Mouse (Mus musculus) urinary bladder, postnatal 10 days (tissue): ENCODE results near the gene Slc16a2.

Source experiments
- DNase-seq: peaks from one replicate; pipeline ENCODE4 v3.0.0; 2022; ENCODE audit warnings: low spot score

Slc16a2 gene

GRCm38 (mm10) chrX:103821832-103822196 is at the start of gene Slc16a2:
Gene Slc16a2 (minus strand): TSS chrX:103821983.
- DNase-seq, result no peak

DNA sequence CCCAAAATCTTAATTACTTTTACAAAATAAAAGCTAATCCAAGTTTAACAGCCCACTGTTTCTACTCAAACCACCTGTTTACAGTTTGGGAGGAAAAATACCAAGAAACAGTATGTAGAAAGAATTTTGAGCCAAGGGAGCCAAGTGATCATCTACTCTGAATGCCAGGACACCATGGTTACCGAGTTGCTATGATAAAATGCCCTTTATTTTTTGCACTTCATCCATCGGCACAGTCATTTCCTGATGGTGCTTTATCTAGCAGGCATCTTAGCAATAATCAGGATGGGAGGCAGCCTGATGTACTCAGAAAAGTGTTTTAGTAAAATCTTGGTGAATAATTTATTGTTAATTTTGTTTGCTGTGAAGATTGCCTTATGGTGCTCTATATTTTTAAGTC is 41.7 kb upstream of the Slc16a2 start:
- no peak for DNase-seq

DNA sequence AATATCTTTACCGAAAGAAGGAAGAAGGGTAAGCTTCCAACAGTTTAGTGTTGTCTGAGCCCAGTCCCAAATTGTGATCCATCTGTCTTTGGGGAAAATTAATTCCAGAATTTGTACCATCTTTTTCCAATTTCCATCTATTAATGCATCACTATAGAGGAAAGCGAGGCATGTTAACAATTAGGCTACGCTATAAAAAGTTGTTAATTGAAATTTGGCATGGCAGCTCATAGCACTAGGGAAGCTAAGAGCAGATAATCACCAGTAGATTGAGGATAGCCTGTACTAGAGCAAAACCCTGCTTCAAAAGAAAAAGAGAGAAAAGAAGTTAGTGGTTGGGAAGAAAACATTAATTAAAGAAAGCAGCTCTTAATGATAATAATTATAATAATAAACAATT is 41.1 kb upstream of the Slc16a2 start:
- DNase-seq, result no peak

- DNase-seq, result no peak
These were observed 23.5 kb upstream of the Slc16a2 start for GRCm38 (mm10) chrX:103845266-103845665.

GRCm38 (mm10) chrX:103828836-103829235 is 7.1 kb upstream of the Slc16a2 start:
- no peak for DNase-seq

GRCm38 (mm10) chrX:103822271-103822811 is 558 bp upstream of the Slc16a2 start:
- DNase-seq, result no peak

DNA sequence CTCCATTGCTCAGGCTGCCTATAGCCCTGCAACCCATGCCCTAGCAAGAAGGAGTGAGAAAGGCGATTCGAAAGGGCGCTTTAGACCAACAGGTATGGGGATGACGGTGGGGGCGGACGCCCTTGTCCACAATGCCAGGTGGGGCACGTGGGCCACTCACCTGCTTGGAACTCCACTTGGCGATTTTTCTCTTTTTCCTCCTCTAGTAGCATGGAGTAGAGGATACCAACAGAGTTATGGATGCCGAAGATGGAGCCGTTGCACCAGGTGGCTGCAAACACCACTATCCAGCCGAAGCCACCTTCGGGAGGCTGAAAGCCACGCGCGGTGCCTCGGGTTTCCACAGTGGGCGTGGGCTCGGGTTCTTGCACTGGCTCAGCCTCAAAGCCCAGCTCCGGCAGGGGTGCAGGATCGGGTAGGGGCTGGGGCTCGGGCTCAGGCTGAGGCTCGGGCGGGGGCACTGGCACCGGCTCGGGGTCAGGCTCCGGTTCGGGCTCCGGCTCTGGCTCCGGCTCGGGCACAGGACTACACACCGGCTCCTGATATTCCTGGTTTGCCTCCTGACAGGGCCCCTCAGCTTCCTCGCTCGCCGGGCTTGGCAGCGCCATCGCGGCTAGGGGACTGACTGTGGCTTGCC is 470 bp downstream of the Slc16a2 start:
- no peak for DNase-seq

- no peak for DNase-seq
These were observed 1.2 kb downstream of the Slc16a2 start for GRCm38 (mm10) chrX:103820307-103821194.

DNA sequence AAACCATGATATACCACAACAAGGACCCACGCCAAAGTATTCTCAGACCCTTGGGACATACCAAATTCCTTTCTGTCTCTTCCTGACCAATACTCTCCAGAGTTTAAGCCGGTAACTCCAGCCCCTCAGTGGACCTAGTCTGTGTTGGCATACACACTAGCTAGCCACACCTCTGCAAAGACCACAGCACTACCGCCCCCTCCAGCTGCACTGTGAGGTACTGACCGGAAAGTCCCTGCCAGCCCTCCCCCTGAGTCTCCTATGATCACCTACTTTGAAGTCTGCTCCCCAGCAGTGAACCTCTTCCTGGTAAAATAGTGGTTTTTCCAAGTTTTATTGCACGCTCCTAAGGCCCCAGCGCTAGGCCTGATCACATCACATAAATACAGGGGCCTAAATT is 2.5 kb downstream of the Slc16a2 start:
- DNase-seq, result no peak

- no peak for DNase-seq
These were observed 9.1 kb downstream of the Slc16a2 start for GRCm38 (mm10) chrX:103812690-103813089.

DNA sequence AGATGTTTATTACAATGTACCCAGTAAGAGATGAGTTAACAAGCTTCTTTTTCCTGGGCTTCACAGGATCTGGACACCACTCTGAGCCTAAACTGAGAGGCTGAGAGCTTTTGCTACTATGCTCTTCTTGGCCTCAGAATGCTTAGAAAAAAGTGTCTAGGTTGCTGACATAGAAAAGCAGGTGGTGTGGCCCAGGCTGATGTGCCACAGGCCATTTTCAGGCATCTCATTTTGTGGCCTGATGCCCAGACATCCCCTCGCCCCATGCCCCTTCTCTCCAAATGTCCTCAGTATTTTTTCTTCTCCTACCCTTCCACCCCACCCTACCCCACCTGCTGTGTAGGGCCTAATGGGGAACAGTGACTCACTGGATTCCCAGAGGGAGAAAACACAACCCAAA is 11.3 kb downstream of the Slc16a2 start:
- DNase-seq, result no peak

GRCm38 (mm10) chrX:103806373-103806772 is 15.4 kb downstream of the Slc16a2 start:
- DNase-seq, result no peak

GRCm38 (mm10) chrX:103796961-103797360 is 24.8 kb downstream of the Slc16a2 start:
- no peak for DNase-seq

DNA sequence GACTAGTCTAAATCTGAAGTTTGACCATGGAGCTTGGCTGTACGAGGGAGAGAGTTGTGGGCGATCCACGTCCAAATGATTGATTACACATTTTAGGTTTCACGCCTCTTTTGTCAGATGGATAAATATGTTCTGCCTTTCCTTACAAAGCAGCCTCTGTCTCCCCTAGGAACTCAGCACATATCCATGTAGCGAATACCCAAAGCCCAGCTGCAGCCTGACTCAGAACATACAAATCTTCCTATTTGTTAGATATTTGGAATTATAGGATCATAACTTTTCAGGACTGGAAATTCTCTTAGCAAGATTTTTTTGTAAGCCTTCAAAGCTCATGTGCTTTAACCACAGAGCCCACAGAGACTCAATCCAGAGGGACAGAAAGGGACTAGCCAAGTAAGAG is 26.3 kb downstream of the Slc16a2 start:
- no peak for DNase-seq

DNA sequence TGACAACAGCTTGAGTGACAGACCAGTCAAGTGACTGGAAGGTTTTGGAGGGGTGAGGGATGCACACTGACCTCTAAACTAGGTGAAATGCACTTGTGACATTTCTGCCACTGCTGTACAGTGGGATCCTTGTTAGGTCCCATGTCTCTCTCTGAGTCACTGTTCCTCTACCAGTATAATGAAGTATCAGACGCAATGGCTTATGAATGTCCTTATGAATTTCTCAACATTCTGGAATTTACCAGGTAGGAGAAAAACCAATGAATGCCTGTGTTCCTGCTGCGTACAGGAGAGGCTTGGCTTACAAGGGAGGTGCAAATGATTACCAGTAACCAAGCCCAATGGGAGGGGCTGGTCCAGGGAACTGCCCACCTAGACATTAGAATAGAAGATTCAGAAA is 30.5 kb downstream of the Slc16a2 start:
- no peak for DNase-seq

DNA sequence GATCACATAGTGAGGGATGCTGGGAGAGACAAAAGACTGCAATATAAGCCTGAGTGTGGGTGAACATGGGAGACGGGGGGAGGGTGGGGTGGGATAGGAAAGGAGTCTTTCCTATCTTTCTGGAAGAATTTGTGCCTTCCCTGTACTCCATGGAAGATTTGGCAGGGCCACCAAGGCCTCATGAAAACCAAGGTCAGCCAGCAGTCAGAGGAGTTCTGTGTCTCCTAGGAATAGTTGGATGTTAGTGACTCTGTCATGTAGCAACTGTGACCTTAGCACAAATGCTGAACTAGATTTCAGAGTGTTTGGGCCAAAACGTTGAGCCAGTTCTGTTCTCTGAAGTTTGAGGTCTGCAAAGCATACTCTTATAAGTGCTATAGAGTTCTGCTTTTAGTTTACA is 36.1 kb downstream of the Slc16a2 start:
- no peak for DNase-seq

DNA sequence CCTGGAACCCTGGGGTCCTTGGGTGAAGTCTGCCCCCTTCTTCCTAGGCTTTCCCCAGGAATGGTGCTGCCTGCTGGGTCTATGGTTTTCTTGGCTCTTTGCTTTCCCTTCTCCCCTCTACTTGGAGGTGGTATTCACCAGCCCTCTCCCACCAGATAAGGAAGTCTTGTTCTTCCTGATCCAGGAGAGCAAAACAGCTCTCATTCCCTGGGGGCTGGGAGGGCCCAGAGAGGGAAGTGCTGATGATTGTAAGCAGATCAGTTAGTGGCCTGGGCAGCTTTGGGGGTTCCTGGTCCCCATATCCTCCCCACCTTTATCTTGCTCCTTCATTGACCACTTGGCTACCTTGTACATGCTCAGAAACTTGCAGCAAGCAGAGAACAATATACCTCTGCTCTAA is 45.4 kb downstream of the Slc16a2 start:
- DNase-seq, result no peak

DNA sequence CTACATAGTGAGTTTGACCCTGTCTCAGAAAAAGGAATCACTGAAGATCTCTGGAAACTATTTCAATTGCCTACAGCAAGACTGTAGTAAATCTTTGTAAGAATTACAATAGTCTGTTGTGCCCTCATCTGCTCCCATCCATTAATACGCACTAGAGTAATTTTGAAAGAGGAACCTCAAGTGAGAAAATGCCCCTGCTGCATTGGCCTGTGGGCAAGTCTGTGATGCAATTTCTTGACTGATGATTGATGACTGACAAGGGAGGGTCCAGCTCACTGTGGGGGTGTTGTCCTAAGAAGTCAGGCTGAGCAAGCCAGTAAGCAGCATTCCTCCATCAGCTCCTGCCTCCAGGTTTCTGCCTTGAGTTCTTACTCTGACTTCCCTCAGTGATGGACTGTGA is 75.6 kb downstream of the Slc16a2 start:
- no peak for DNase-seq

DNA sequence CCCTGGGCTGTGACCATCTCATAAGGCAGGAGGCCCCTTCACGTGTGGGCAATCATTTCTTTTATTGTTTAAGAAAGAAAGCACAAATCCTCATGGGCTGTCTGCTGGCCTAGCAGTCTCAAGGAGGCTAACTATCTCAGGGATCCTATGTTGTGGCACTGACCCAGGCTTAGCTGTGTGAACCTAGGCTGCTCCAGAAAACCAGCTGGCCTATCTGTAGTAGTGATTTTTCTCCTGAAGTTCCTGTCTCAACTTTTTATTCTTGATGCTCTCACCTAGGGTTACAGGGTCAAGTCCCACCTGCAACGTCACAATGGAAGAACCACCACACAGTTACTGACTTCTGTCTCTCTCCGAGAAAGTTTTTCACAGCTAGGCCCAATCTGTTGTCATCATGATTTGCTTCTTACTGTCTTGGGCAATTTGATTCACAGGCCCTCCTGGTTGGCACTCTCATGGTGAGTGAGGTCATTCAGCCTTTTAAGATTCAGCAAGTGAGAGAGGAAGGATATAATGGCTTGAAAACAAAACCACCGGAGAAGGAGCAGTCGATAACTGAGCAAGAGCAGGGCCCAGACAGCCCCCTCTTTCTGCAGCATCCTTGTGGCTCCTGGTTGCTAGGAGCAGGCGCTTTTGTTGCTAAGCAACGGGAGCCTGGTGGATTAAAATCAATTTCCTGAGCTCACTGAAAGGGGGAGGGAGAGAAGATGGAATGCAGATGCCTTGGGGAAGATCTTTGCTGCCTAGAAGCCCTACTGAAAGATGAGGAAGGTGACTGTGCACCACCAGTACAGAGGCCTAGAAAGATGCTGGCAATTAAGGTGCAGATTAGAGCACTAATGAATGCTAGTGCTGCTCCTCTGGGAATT is 77.4 kb downstream of the Slc16a2 start:
- DNase-seq, result no peak

GRCm38 (mm10) chrX:103742057-103742315 is 79.8 kb downstream of the Slc16a2 start:
- DNase-seq, result no peak

GRCm38 (mm10) chrX:103741215-103742056 is 80.3 kb downstream of the Slc16a2 start:
- no peak for DNase-seq
